Mouse (Mus musculus) intestine, embryonic 14.5 days (tissue): ENCODE data around the gene Xpnpep3. TPM values are rescaled to one million over a fixed set of nuclear protein-coding genes. Genes with fewer than 3 reads are reported as not detected.
A peak's percentile ranks its signal among the peaks of the same experiment; 100 is the strongest.

Experiments used
- ATAC-seq: fragments of 200-750 bp; cut with Nextera tagmentation; replicated peaks from 2 replicates; pipeline ENCODE4 v1.8.0; 2017; ENCODE audit warnings: low read depth, moderate number of reproducible peaks, moderate TSS enrichment, moderate library complexity; ENCODE audit not compliant: low FRiP score, low TSS enrichment
- DNase-seq: peaks from one replicate; pipeline ENCODE4 v3.0.0-alpha.2; 2018; ENCODE audit warnings: low spot score
- H3K27ac ChIP-seq: fragments of 300-500 bp; sonication (generic); 2 replicates; pipeline ENCODE4 v1.5.1; 2014; ENCODE audit warnings: low read depth, mild to moderate bottlenecking, control low read depth
- H3K27me3 ChIP-seq: fragments of 300-500 bp; sonication (generic); replicated peaks from 2 replicates; pipeline ENCODE4 v1.6.1; 2014; ENCODE audit warnings: low read length, control low read depth; ENCODE audit not compliant: control insufficient read depth, insufficient read depth
- H3K36me3 ChIP-seq: fragments of 300-500 bp; sonication (generic); 2 replicates; pipeline ENCODE4 v1.6.1; 2014; ENCODE audit warnings: low read length, control low read depth; ENCODE audit not compliant: control insufficient read depth, insufficient read depth
- H3K4me1 ChIP-seq: fragments of 300-500 bp; sonication (generic); replicated peaks from 2 replicates; pipeline ENCODE4 v1.6.1; 2014; ENCODE audit warnings: low read length, control low read depth, mixed read lengths; ENCODE audit not compliant: control insufficient read depth, insufficient read depth
- H3K4me2 ChIP-seq: fragments of 300-500 bp; sonication (generic); 2 replicates; pipeline ENCODE4 v1.6.1; 2014; ENCODE audit warnings: low read length
- H3K4me3 ChIP-seq: fragments of 300-500 bp; sonication (generic); 2 replicates; pipeline ENCODE4 v1.5.1; 2014; ENCODE audit warnings: low read depth, low read length, control low read depth, mixed read lengths
- H3K9ac ChIP-seq: fragments of 300-500 bp; sonication (generic); 2 replicates; pipeline ENCODE4 v1.6.1; 2014; ENCODE audit warnings: mild to moderate bottlenecking, low read length
- H3K9me3 ChIP-seq: fragments of 300-500 bp; sonication (generic); 2 replicates; pipeline ENCODE4 v1.6.1; 2016; ENCODE audit warnings: low read length, control low read depth; ENCODE audit not compliant: control insufficient read depth
- WGBS: fragments of 180-500 bp; shearing (Covaris S2); extraction: QIAGEN DNeasy Blood & Tissue Kit; methylation state at CpG from one replicate; pipeline ENCODE4 v1.1.7; 2014; 5-methylcytosine and 5-hydroxymethylcytosine counted together
- polyA plus RNA-seq: library from polyadenylated mRNA; unstranded; fragments of >200 nt; fragmentation: Nextera tagmentation; extraction: Ambion mirVana; gene quantifications from 2 replicates; pipeline ENCODE4 v1.2.1, GENCODE M21; 2014

Gene Xpnpep3
- polyA plus RNA-seq, 1 experiment from 2014 or later = 8.2 TPM

- H3K36me3 ChIP-seq = peaks cover 37% of the 10 kb centered on the region
- WGBS = 32% methylated on average over 6 of the region's 6 CpGs
- no peaks in the 10 kb centered on the region for H3K9me3 ChIP-seq
- ATAC-seq (peak; percentile 72), DNase-seq (no peak)
- H3K4me3 ChIP-seq = peak overlapping the region; percentile 61
- H3K27me3 ChIP-seq = no peaks in the 10 kb centered on the region
- H3K4me1 ChIP-seq = peaks cover 19% of the 10 kb centered on the region; the same call in 1 of the 2 replicates
- H3K27ac ChIP-seq = peak overlapping the region; percentile 58
- peak overlapping the region; percentile 58; the same call in 1 of the 2 replicates for H3K9ac ChIP-seq
- peak overlapping the region; percentile 85 for H3K4me2 ChIP-seq
Measured at GRCm38 (mm10) chr15:81361022-81361404, 38.9 kb upstream of the Xpnpep3 start.

GRCm38 (mm10) chr15:81361417-81362015, 38.4 kb upstream of the Xpnpep3 start:
- ATAC-seq = no peak
- Histone ChIP-seq H3K27ac (peak overlapping the region; percentile 58), H3K4me2 (peak overlapping the region; percentile 85), H3K27me3 (no peaks in the 10 kb centered on the region), H3K9me3 (no peaks in the 10 kb centered on the region), H3K4me1 (peaks cover 19% of the 10 kb centered on the region; the same call in 1 of the 2 replicates), H3K36me3 (peaks cover 42% of the 10 kb centered on the region), H3K9ac (no peak overlapping the region), H3K4me3 (peak overlapping the region; percentile 61; the same call in 1 of the 2 replicates)
- WGBS = 31% methylated on average over 10 of the region's 10 CpGs
- DNase-seq = no peak

GRCm38 (mm10) chr15:81362501-81362900, 37.4 kb upstream of the Xpnpep3 start:
- ATAC-seq = no peak
- Histone ChIP-seq H3K27ac (no peak overlapping the region), H3K4me3 (no peak overlapping the region), H3K9ac (no peak overlapping the region), H3K9me3 (no peaks in the 10 kb centered on the region), H3K27me3 (no peaks in the 10 kb centered on the region), H3K4me1 (peaks cover 19% of the 10 kb centered on the region; the same call in 1 of the 2 replicates), H3K4me2 (no peak overlapping the region), H3K36me3 (peaks cover 52% of the 10 kb centered on the region)
- 83% methylated on average over 1 of the region's 1 CpGs for WGBS
- DNase-seq = no peak

GRCm38 (mm10) chr15:81364271-81364670, 35.7 kb upstream of the Xpnpep3 start:
- H3K36me3 ChIP-seq = peaks cover 69% of the 10 kb centered on the region
- no peaks in the 10 kb centered on the region for H3K9me3 ChIP-seq
- ATAC-seq (no peak), DNase-seq (no peak)
- no peak overlapping the region for H3K4me3 ChIP-seq
- no peak overlapping the region for H3K9ac ChIP-seq
- peaks cover 14% of the 10 kb centered on the region; the same call in 1 of the 2 replicates for H3K4me1 ChIP-seq
- H3K27ac ChIP-seq = no peak overlapping the region
- H3K27me3 ChIP-seq = no peaks in the 10 kb centered on the region
- no peak overlapping the region for H3K4me2 ChIP-seq
- WGBS = 96% methylated on average over 1 of the region's 1 CpGs

- WGBS = 92% methylated on average over 8 of the region's 8 CpGs
- no peak overlapping the region for H3K4me3 ChIP-seq
Measured at GRCm38 (mm10) chr15:81365246-81365645, 34.7 kb upstream of the Xpnpep3 start.

GRCm38 (mm10) chr15:81366241-81366640, 33.7 kb upstream of the Xpnpep3 start:
- Histone ChIP-seq H3K9ac (no peak overlapping the region), H3K27me3 (no peaks in the 10 kb centered on the region), H3K36me3 (peaks cover 89% of the 10 kb centered on the region), H3K4me3 (no peak overlapping the region), H3K4me1 (peaks cover 4% of the 10 kb centered on the region; the same call in 1 of the 2 replicates), H3K9me3 (no peaks in the 10 kb centered on the region), H3K4me2 (no peak overlapping the region), H3K27ac (no peak overlapping the region)
- 83% methylated on average over 4 of the region's 4 CpGs for WGBS
- ATAC-seq = no peak
- no peak for DNase-seq

More at GRCm38 (mm10) chr15:81365246-81365645, 34.7 kb upstream of the Xpnpep3 start:
- peaks cover 79% of the 10 kb centered on the region for H3K36me3 ChIP-seq
- no peaks in the 10 kb centered on the region for H3K9me3 ChIP-seq
- H3K4me2 ChIP-seq = no peak overlapping the region
- no peak for DNase-seq
- peaks cover 6% of the 10 kb centered on the region; the same call in 1 of the 2 replicates for H3K4me1 ChIP-seq
- H3K27ac ChIP-seq = no peak overlapping the region
- no peaks in the 10 kb centered on the region for H3K27me3 ChIP-seq
- no peak overlapping the region for H3K9ac ChIP-seq
- no peak for ATAC-seq

GRCm38 (mm10) chr15:81368601-81369000, 31.3 kb upstream of the Xpnpep3 start:
- Histone ChIP-seq H3K4me2 (no peak overlapping the region), H3K4me3 (no peak overlapping the region), H3K27me3 (no peaks in the 10 kb centered on the region), H3K4me1 (no peaks in the 10 kb centered on the region), H3K9ac (no peak overlapping the region), H3K27ac (no peak overlapping the region), H3K36me3 (peaks cover 100% of the 10 kb centered on the region), H3K9me3 (no peaks in the 10 kb centered on the region)
- ATAC-seq (no peak), DNase-seq (no peak)
- WGBS = 74% methylated on average over 1 of the region's 1 CpGs

GRCm38 (mm10) chr15:81370356-81370755, 29.6 kb upstream of the Xpnpep3 start:
- DNase-seq = no peak
- 81% methylated on average over 1 of the region's 1 CpGs for WGBS
- no peak overlapping the region for H3K4me3 ChIP-seq
- no peak overlapping the region for H3K9ac ChIP-seq
- H3K27me3 ChIP-seq = no peaks in the 10 kb centered on the region
- ATAC-seq = no peak
- H3K4me1 ChIP-seq = no peaks in the 10 kb centered on the region
- no peaks in the 10 kb centered on the region for H3K9me3 ChIP-seq
- peaks cover 97% of the 10 kb centered on the region for H3K36me3 ChIP-seq
- H3K4me2 ChIP-seq = no peak overlapping the region
- H3K27ac ChIP-seq = no peak overlapping the region

- H3K27ac ChIP-seq = no peak overlapping the region
- 89% methylated on average over 11 of the region's 11 CpGs for WGBS
- no peak overlapping the region for H3K4me2 ChIP-seq
- DNase-seq = no peak
- peaks cover 90% of the 10 kb centered on the region for H3K36me3 ChIP-seq
- no peak overlapping the region for H3K9ac ChIP-seq
- no peak for ATAC-seq
- H3K9me3 ChIP-seq = no peaks in the 10 kb centered on the region
- H3K4me3 ChIP-seq = no peak overlapping the region
- H3K4me1 ChIP-seq = no peaks in the 10 kb centered on the region
- no peaks in the 10 kb centered on the region for H3K27me3 ChIP-seq
Measured at GRCm38 (mm10) chr15:81374621-81375020, 25.3 kb upstream of the Xpnpep3 start.
